Comparison of ENCODE assay signal across 27 mouse cellular contexts in the genomic region with DNA sequence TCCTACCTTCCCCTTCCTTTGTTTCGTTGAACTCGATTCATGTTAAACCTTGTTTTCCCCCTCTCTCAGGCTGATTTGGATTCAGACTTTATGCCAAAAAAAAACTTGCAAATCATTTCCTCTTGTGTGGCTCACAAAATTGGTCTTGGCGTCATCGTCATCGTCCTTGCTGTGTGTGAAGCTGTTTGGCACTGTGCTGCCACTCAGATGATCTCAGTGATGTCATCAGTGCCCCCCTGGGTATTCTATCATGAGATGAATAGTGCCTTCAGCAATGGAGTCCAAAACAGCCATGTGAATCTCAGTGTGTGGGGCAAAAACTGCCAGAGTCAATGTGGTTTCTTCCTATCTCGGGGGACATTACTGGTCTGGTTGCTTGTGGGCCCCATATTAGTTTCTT.
DNase-seq lines count a peak whose midpoint lies in the region; ATAC-seq and TF ChIP-seq lines count a peak whose summit lies in the region.
"Had no signal": no experiment of that assay in that cellular context is flagged by ENCODE, and none has a peak within 500 bp of the region (broad histone marks: within the 10 kb centered on the region; RNA-seq: fewer than 3 reads in every experiment).

No protein-coding gene starts in this region.

- no peak for TF ChIP-seq RAD21 in CH12.LX (IDR thresholded peaks at IDR 0.05; ENCODE audit: low read depth, low read length)

- H3K4me1 ChIP-seq in megakaryocyte, embryonic 14.5 days = peaks cover 68% of the 10 kb centered on the region
- peaks cover 6 to 49% of the 10 kb centered on the region in 2 experiments; a peak in 3 of 4 replicates for H3K4me1 ChIP-seq in CH12.LX (ENCODE audit: control insufficient read depth in 1 of 2, insufficient read depth in 2 of 2)
- H3K4me1 ChIP-seq: limb, embryonic 15.5 days; neural tube, embryonic 15.5 days had no signal

- no peak overlapping the region for H3K9ac ChIP-seq in CH12.LX (ENCODE audit: insufficient read depth, low read depth)
- H3K9ac ChIP-seq: limb, embryonic 15.5 days; liver, embryonic 13.5 days; neural tube, embryonic 15.5 days had no signal

- no peak overlapping the region for H3K4me2 ChIP-seq in CH12.LX (ENCODE audit: insufficient read depth, low read depth, poor library complexity, severe bottlenecking)
- H3K4me2 ChIP-seq: limb, embryonic 15.5 days; liver, embryonic 13.5 days; neural tube, embryonic 15.5 days had no signal

- peaks cover 15% of the 10 kb centered on the region for H3K36me3 ChIP-seq in megakaryocyte, embryonic 14.5 days (replicated peaks; ENCODE audit: low read length)
- no peaks in the 10 kb centered on the region for H3K36me3 ChIP-seq in CH12.LX (replicated peaks in 1 of 2; ENCODE audit: control insufficient read depth in 1 of 2, insufficient read depth in 1 of 2, low read length in 1 of 2)
- H3K36me3 ChIP-seq: G1E; limb, embryonic 10.5 days; limb, embryonic 15.5 days; liver, embryonic 13.5 days; neural tube, embryonic 15.5 days had no signal

- in situ Hi-C loops in CH12.LX (cut with MboI; ENCODE audit: low pct_ligation_motif_present, low pct_unique_long_range_greater_than_20kb, low sequenced_read_pairs) = no loop called here

- H3K79me2 ChIP-seq in CH12.LX (replicated peaks; ENCODE audit: control insufficient read depth, extremely low read depth, insufficient read depth, poor library complexity, severe bottlenecking) = no peaks in the 10 kb centered on the region

- no peaks in the 10 kb centered on the region for H3K27me3 ChIP-seq in megakaryocyte, embryonic 14.5 days (replicated peaks)
- H3K27me3 ChIP-seq in CH12.LX (replicated peaks) = no peaks in the 10 kb centered on the region
- H3K27me3 ChIP-seq: limb, embryonic 15.5 days; liver, embryonic 13.5 days; neural tube, embryonic 15.5 days; Patski had no signal

- peaks cover 23% of the 10 kb centered on the region for H3K9me3 ChIP-seq in megakaryocyte, embryonic 14.5 days
- peaks cover 10% of the 10 kb centered on the region for H3K9me3 ChIP-seq in CH12.LX (replicated peaks; ENCODE audit: low read length)
- H3K9me3 ChIP-seq: limb, embryonic 10.5 days; limb, embryonic 15.5 days; neural tube, embryonic 15.5 days had no signal

- TF ChIP-seq POLR2A in CH12.LX (IDR thresholded peaks at IDR 0.05; ENCODE audit: low read depth, low read length) = no peak
- TF ChIP-seq POLR2A in brain, embryonic 14.5 days (IDR thresholded peaks at IDR 0.05; ENCODE audit: borderline replicate concordance, extremely low read depth, insufficient read depth, insufficient read length, poor library complexity, severe bottlenecking) = no peak

- no peak for ATAC-seq in megakaryocyte, adult 5-6 weeks (ENCODE audit: poor library complexity, severe bottlenecking)
- ATAC-seq in neutrophil, adult 5-6 weeks (ENCODE audit: extremely low read depth, insufficient number of reproducible peaks, low FRiP score, poor library complexity, severe bottlenecking) = peak; percentile 53; the same call in 1 of the 2 replicates
- ATAC-seq: forebrain, embryonic 14.5 days; hindbrain, embryonic 16.5 days; Patski had no signal

- no peak overlapping the region for H3K27ac ChIP-seq in CH12.LX (ENCODE audit: insufficient read depth, low read depth)
- H3K27ac ChIP-seq: kidney, postnatal 0 days; limb, embryonic 10.5 days; limb, embryonic 15.5 days; liver, embryonic 13.5 days; neural tube, embryonic 15.5 days had no signal

- dilution Hi-C loops in CH12.LX (cut with MboI; ENCODE audit: extremely low pct_ligation_motif_present, extremely low pct_unique_long_range_greater_than_20kb, low sequenced_read_pairs) = no loop called here

- peak; percentile 84 for DNase-seq in CH12.LX (ENCODE audit: extremely low read depth)
- DNase-seq in brain, embryonic 14.5 days (ENCODE audit: low read depth) = peak; percentile 19
- DNase-seq in lung, postnatal 14 days = no peak
- DNase-seq in ovary, postnatal 10 days (ENCODE audit: low spot score) = no peak
- DNase-seq: adrenal gland, postnatal 25 days; cerebellum, adult 8-10 months; gastrocnemius, postnatal 14 days; heart, postnatal 14 days; kidney, adult 2 months; kidney, postnatal 4 days; liver, embryonic 13.5 days; lung, adult 2 months; midbrain, embryonic 14.5 days; right cerebral cortex, adult 18-20 months; thymus, postnatal 14 days had no signal

- peak overlapping the region; percentile 69 for H3K4me3 ChIP-seq in megakaryocyte, embryonic 14.5 days (replicated peaks)
- H3K4me3 ChIP-seq in CH12.LX (replicated peaks in 1 of 3; ENCODE audit: low read depth in 2 of 3, low read length in 2 of 3, poor library complexity in 1 of 3) = no peak overlapping the region
- H3K4me3 ChIP-seq: erythroblast, embryonic 14.5 days; limb, embryonic 10.5 days; limb, embryonic 15.5 days; liver, embryonic 13.5 days; neural tube, embryonic 15.5 days had no signal

- TF ChIP-seq CTCF in CH12.LX (conservative IDR thresholded peaks at IDR 0.05 in 1 of 2, IDR thresholded peaks at IDR 0.05 in 1 of 2; ENCODE audit: low read depth in 2 of 2, low read length in 2 of 2) = no peak
- no peak for TF ChIP-seq CTCF in brain, embryonic 14.5 days (IDR thresholded peaks at IDR 0.05; ENCODE audit: borderline replicate concordance, extremely low read depth, insufficient read depth, insufficient read length)

- TF ChIP-seq EP300 in CH12.LX (IDR thresholded peaks at IDR 0.05; ENCODE audit: low read length) = no peak

TF ChIP-seq in CH12.LX, 34 proteins besides CTCF, POLR2A, EP300 and RAD21:
- TF ChIP-seq CHD1 (IDR thresholded peaks at IDR 0.05; ENCODE audit: low read depth, low read length) (no peak), ETS1 (conservative IDR thresholded peaks at IDR 0.05; ENCODE audit: low read depth, low read length) (peak; percentile 72), ZNF384 (IDR thresholded peaks at IDR 0.05; ENCODE audit: low read depth, low read length) (0 out of 2 replicates have a peak, but pooled peaks have one; percentile 31), KAT2A (IDR thresholded peaks at IDR 0.05; ENCODE audit: insufficient replicate concordance, low read length) (no peak), MAZ (IDR thresholded peaks at IDR 0.05; ENCODE audit: low read depth, low read length) (no peak), ZKSCAN1 (IDR thresholded peaks at IDR 0.05; ENCODE audit: borderline replicate concordance, low read depth, low read length) (no peak)

Comparison
In these comparisons a context has a peak if more than half of its experiments do, and no peak if none do; other contexts are left out.
1. DNase-seq: peak in CH12.LX (single experiment) and brain, embryonic 14.5 days (single experiment); none in lung, postnatal 14 days (single experiment) and ovary, postnatal 10 days (single experiment).